In genomic region chr12:8636945-8637344, GRCm38 (mm10) we compare ENCODE assay signal across 14 mouse cellular contexts. TPM values are rescaled to one million over a fixed set of nuclear protein-coding genes. Genes with fewer than 3 reads are reported as not detected.
A peak's percentile ranks its signal among the peaks of the same experiment; 100 is the strongest.
DNase-seq lines count a peak whose midpoint lies in the region; ATAC-seq lines count a peak whose summit lies in the region.
"Had no signal": no experiment of that assay in that cellular context is flagged by ENCODE, and none has a peak within 500 bp of the region (broad histone marks: within the 10 kb centered on the region; RNA-seq: fewer than 3 reads in every experiment).

No protein-coding gene starts in this region.

- H3K4me1 ChIP-seq in heart, embryonic 11.5 days (ENCODE audit: control insufficient read depth, insufficient read depth, low read length): no peaks in the 10 kb centered on the region
- no peaks in the 10 kb centered on the region for H3K4me1 ChIP-seq in midbrain, embryonic 14.5 days (ENCODE audit: control insufficient read depth, insufficient read depth, low read length)
- H3K4me1 ChIP-seq in midbrain, embryonic 15.5 days: no peaks in the 10 kb centered on the region
- H3K4me1 ChIP-seq: intestine, embryonic 15.5 days; limb, embryonic 15.5 days had no signal

- H3K27me3 ChIP-seq in heart, embryonic 11.5 days (ENCODE audit: control insufficient read depth, insufficient read depth, low read length): no peaks in the 10 kb centered on the region
- no peaks in the 10 kb centered on the region for H3K27me3 ChIP-seq in midbrain, embryonic 14.5 days (ENCODE audit: control insufficient read depth, insufficient read depth, low read length)
- no peaks in the 10 kb centered on the region for H3K27me3 ChIP-seq in midbrain, embryonic 15.5 days (replicated peaks)
- no peaks in the 10 kb centered on the region for H3K27me3 ChIP-seq in splenic B cell, adult 2 months (ENCODE audit: control insufficient read depth, insufficient read depth, low read length, poor library complexity, severe bottlenecking)
- H3K27me3 ChIP-seq: intestine, embryonic 15.5 days; limb, embryonic 15.5 days had no signal

- intact Hi-C loops in heart, postnatal 10 days (cut with DNase I): loop anchor here (5.0 to 10.0 kb wide), 2 partner anchors 312 to 390 kb away; partner anchors contain the start of gene Ttc32

- no peak for ATAC-seq in heart, embryonic 11.5 days (replicated peaks; ENCODE audit: insufficient number of reproducible peaks, low FRiP score, low TSS enrichment)
- ATAC-seq in midbrain, embryonic 14.5 days (ENCODE audit: low FRiP score, low TSS enrichment): no peak
- no peak for ATAC-seq in midbrain, embryonic 15.5 days (replicated peaks)
- ATAC-seq in granulocyte monocyte progenitor cell, adult 5-6 weeks (replicated peaks; ENCODE audit: poor library complexity, severe bottlenecking): peak; percentile 70
- ATAC-seq: intestine, embryonic 15.5 days had no signal

- no peaks in the 10 kb centered on the region for H3K9me3 ChIP-seq in heart, embryonic 11.5 days (replicated peaks; ENCODE audit: control insufficient read depth, low read length)
- H3K9me3 ChIP-seq in midbrain, embryonic 14.5 days (ENCODE audit: control insufficient read depth, low read length): 0 out of 2 replicates have a peak, but pooled peaks cover 2% of the 10 kb centered on the region
- no peaks in the 10 kb centered on the region for H3K9me3 ChIP-seq in midbrain, embryonic 15.5 days
- H3K9me3 ChIP-seq: intestine, embryonic 15.5 days; limb, embryonic 15.5 days had no signal

- no peak overlapping the region for H3K4me3 ChIP-seq in heart, embryonic 11.5 days (ENCODE audit: low read depth, low read length)
- H3K4me3 ChIP-seq in midbrain, embryonic 14.5 days (replicated peaks; ENCODE audit: low read depth, low read length): no peak overlapping the region
- no peak overlapping the region for H3K4me3 ChIP-seq in midbrain, embryonic 15.5 days
- H3K4me3 ChIP-seq: erythroblast, embryonic 14.5 days; intestine, embryonic 15.5 days; limb, embryonic 15.5 days had no signal

- no peak overlapping the region for H3K27ac ChIP-seq in heart, embryonic 11.5 days (ENCODE audit: low read depth, low read length)
- no peak overlapping the region for H3K27ac ChIP-seq in midbrain, embryonic 14.5 days (replicated peaks; ENCODE audit: low read depth, low read length)
- no peak overlapping the region for H3K27ac ChIP-seq in midbrain, embryonic 15.5 days
- H3K27ac ChIP-seq: intestine, embryonic 15.5 days; limb, embryonic 15.5 days had no signal

- H3K36me3 ChIP-seq in heart, embryonic 11.5 days (ENCODE audit: control insufficient read depth, insufficient read depth, low read length): no peaks in the 10 kb centered on the region
- no peaks in the 10 kb centered on the region for H3K36me3 ChIP-seq in midbrain, embryonic 14.5 days (ENCODE audit: control insufficient read depth, insufficient read depth, low read length)
- H3K36me3 ChIP-seq in midbrain, embryonic 15.5 days (replicated peaks): no peaks in the 10 kb centered on the region
- no peaks in the 10 kb centered on the region for H3K36me3 ChIP-seq in splenic B cell, adult 2 months (ENCODE audit: control insufficient read depth, insufficient read depth, low read length, poor library complexity, severe bottlenecking)
- H3K36me3 ChIP-seq: intestine, embryonic 15.5 days; limb, embryonic 15.5 days had no signal

- no peak overlapping the region for H3K4me2 ChIP-seq in heart, embryonic 11.5 days
- H3K4me2 ChIP-seq in midbrain, embryonic 14.5 days (ENCODE audit: low read length): no peak overlapping the region
- no peak overlapping the region for H3K4me2 ChIP-seq in midbrain, embryonic 15.5 days
- H3K4me2 ChIP-seq: intestine, embryonic 15.5 days; limb, embryonic 15.5 days had no signal

- no peak overlapping the region for H3K9ac ChIP-seq in heart, embryonic 11.5 days (ENCODE audit: low read depth, low read length)
- no peak overlapping the region for H3K9ac ChIP-seq in midbrain, embryonic 14.5 days (replicated peaks; ENCODE audit: low read length)
- no peak overlapping the region for H3K9ac ChIP-seq in midbrain, embryonic 15.5 days
- H3K9ac ChIP-seq: intestine, embryonic 15.5 days; limb, embryonic 15.5 days had no signal

- 85% methylated on average over 14 of the region's 14 CpGs for WGBS in heart, embryonic 11.5 days (ENCODE audit: insufficient replicate concordance)
- WGBS in midbrain, embryonic 14.5 days: 97% methylated on average over 14 of the region's 14 CpGs
- WGBS in midbrain, embryonic 15.5 days: 96% methylated on average over 14 of the region's 14 CpGs

- DNase-seq in heart, postnatal 10 days: peak; percentile 10 to 53
- DNase-seq in midbrain, embryonic 14.5 days: peak; percentile 16
- peak; percentile 19 for DNase-seq in splenic B cell, adult 2 months (ENCODE audit: low read depth, low spot score)
- DNase-seq in Muller cell, postnatal 12 days (ENCODE audit: inconsistent ontology term): no peak
- DNase-seq: adrenal gland, postnatal 10 days; gastrocnemius, postnatal 36 days; thymus, adult 18-20 months had no signal

RNA-seq across cellular contexts. Expression of gene Pum2, which starts 37.0 kb away (rescaled TPM):
- total RNA-seq in heart, postnatal 10 days (2021): 100 to 1,000 TPM; 136 to 147 TPM
- polyA plus RNA-seq in heart, embryonic 11.5 days (2014; fragmentation: Nextera tagmentation; extraction: Ambion mirVana): 39.8 and 41.7 TPM in 2 replicates
- 69.9 and 83.5 TPM in 2 replicates for polyA plus RNA-seq in midbrain, embryonic 14.5 days (2014; fragmentation: Nextera tagmentation; extraction: Ambion mirVana)
- 50.0 and 51.1 TPM in 2 replicates for polyA plus RNA-seq in midbrain, embryonic 15.5 days (2015; fragmentation: Nextera tagmentation; extraction: Ambion mirVana)
- 133 and 140 TPM in 2 replicates for total RNA-seq in granulocyte monocyte progenitor cell, adult 5-6 weeks (2014; fragmentation: Nextera tagmentation)
- total RNA-seq in granulocyte monocyte progenitor cell, adult 5-6 weeks (2017): 139 and 153 TPM in 2 replicates

RNA-seq across cellular contexts. Expression of gene Slc7a15, which starts 38.1 kb away (rescaled TPM):
- not detected for total RNA-seq in heart, postnatal 10 days (2021)
- not detected in 2 replicates for polyA plus RNA-seq in heart, embryonic 11.5 days (2014; fragmentation: Nextera tagmentation; extraction: Ambion mirVana)
- polyA plus RNA-seq in midbrain, embryonic 14.5 days (2014; fragmentation: Nextera tagmentation; extraction: Ambion mirVana): not detected in 2 replicates
- polyA plus RNA-seq in midbrain, embryonic 15.5 days (2015; fragmentation: Nextera tagmentation; extraction: Ambion mirVana): not detected in 2 replicates
- not detected in 2 replicates for total RNA-seq in granulocyte monocyte progenitor cell, adult 5-6 weeks (2014; fragmentation: Nextera tagmentation)
- total RNA-seq in granulocyte monocyte progenitor cell, adult 5-6 weeks (2017): not detected in 2 replicates
- total RNA-seq: gastrocnemius, postnatal 36 days; layer of hippocampus, postnatal 10 days had no signal
- polyA plus RNA-seq: erythroblast, embryonic 14.5 days; limb, embryonic 15.5 days had no signal
